Mouse (Mus musculus) embryonic facial prominence, embryonic 12.5 days (tissue): ENCODE data around the gene Hs6st3. TPM values are rescaled to one million over a fixed set of nuclear protein-coding genes. Genes with fewer than 3 reads are reported as not detected.
A peak's percentile ranks its signal among the peaks of the same experiment; 100 is the strongest.

Experiments
- ATAC-seq: fragments of 200-750 bp; cut with Nextera tagmentation; 2 replicates; pipeline ENCODE4 v1.8.0; 2017; ENCODE audit not compliant: insufficient number of reproducible peaks, insufficient read depth, low FRiP score, low TSS enrichment
- H3K27ac ChIP-seq: fragments of 300-500 bp; sonication (generic); 2 replicates; pipeline ENCODE4 v1.5.1; 2016; ENCODE audit warnings: mild to moderate bottlenecking
- H3K27me3 ChIP-seq: fragments of 300-500 bp; sonication (generic); 2 replicates; pipeline ENCODE4 v1.6.1; 2016; ENCODE audit warnings: mild to moderate bottlenecking, moderate library complexity
- H3K36me3 ChIP-seq: fragments of 300-500 bp; sonication (generic); 2 replicates; pipeline ENCODE4 v1.6.1; 2016; ENCODE audit warnings: mild to moderate bottlenecking
- H3K4me1 ChIP-seq: fragments of 300-500 bp; sonication (generic); 2 replicates; pipeline ENCODE4 v1.6.1; 2016
- H3K4me2 ChIP-seq: fragments of 300-500 bp; sonication (generic); replicated peaks from 2 replicates; pipeline ENCODE4 v1.6.1; 2016; ENCODE audit warnings: mild to moderate bottlenecking, moderate library complexity
- H3K4me3 ChIP-seq: fragments of 300-500 bp; sonication (generic); 2 replicates; pipeline ENCODE4 v1.5.1; 2016; ENCODE audit warnings: mild to moderate bottlenecking
- H3K9ac ChIP-seq: fragments of 300-500 bp; sonication (generic); 2 replicates; pipeline ENCODE4 v1.6.1; 2016; ENCODE audit warnings: mild to moderate bottlenecking, moderate library complexity
- H3K9me3 ChIP-seq: fragments of 300-500 bp; sonication (generic); 2 replicates; pipeline ENCODE4 v1.6.1; 2016; ENCODE audit warnings: mild to moderate bottlenecking, moderate library complexity
- WGBS: fragments of 180-500 bp; shearing (Covaris S2); methylation state at CpG from one replicate; pipeline ENCODE4 v1.1.7; 2016; 5-methylcytosine and 5-hydroxymethylcytosine counted together
- polyA plus RNA-seq: library from polyadenylated mRNA; unstranded; fragments of >200 nt; fragmentation: Nextera tagmentation; extraction: Ambion mirVana; gene quantifications from 2 replicates; pipeline ENCODE4 v1.2.1, GENCODE M21; 2016

Gene Hs6st3
- polyA plus RNA-seq, 1 experiment from 2014 or later = 0.40 TPM

DNA sequence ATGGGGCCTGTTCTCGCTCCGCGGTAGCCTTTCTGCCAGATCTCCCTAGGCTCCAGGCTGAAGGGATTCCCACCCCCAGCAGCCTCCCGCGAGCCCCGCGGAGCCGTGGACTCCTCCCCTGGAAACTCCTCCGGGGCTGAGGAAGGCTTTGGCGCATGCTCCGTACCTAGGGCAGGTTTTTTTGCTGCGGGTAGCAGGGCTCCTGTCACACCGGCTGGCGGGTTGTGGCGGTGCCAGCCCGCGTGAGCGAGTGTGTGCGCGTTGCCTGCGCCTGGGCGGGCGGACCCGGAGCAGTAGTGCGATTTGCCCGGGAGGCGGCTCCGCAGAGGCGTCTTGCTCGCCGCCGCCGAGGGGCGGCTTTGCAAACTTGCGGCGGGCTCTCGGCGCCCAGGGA lies 632 bp upstream of the Hs6st3 start:
- Histone ChIP-seq H3K9ac (peak overlapping the region; percentile 51), H3K4me2 (peak overlapping the region; percentile 95), H3K4me1 (peaks cover 11% of the 10 kb centered on the region), H3K27me3 (peaks cover 69% of the 10 kb centered on the region), H3K4me3 (peak overlapping the region; percentile 61), H3K27ac (no peak overlapping the region), H3K36me3 (no peaks in the 10 kb centered on the region), H3K9me3 (no peaks in the 10 kb centered on the region)
- ATAC-seq = peak; percentile 86
- under 1% methylated on average over 38 of the region's 38 CpGs for WGBS

- Histone ChIP-seq H3K4me2 (peak overlapping the region; percentile 95), H3K4me1 (peaks cover 11% of the 10 kb centered on the region), H3K9ac (peak overlapping the region; percentile 33; the same call in 1 of the 2 replicates), H3K36me3 (no peaks in the 10 kb centered on the region), H3K27me3 (peaks cover 69% of the 10 kb centered on the region), H3K4me3 (peak overlapping the region; percentile 61), H3K9me3 (no peaks in the 10 kb centered on the region), H3K27ac (no peak overlapping the region)
- 1% methylated on average over 20 of the region's 20 CpGs for WGBS
- ATAC-seq = no peak
Observed at GRCm38 (mm10) chr14:119138786-119139100, 602 bp downstream of the Hs6st3 start.

GRCm38 (mm10) chr14:119139381-119139950 lies 1.3 kb downstream of the Hs6st3 start:
- Histone ChIP-seq H3K4me2 (peak overlapping the region; percentile 95), H3K4me3 (peak overlapping the region; percentile 61), H3K4me1 (peaks cover 11% of the 10 kb centered on the region), H3K36me3 (no peaks in the 10 kb centered on the region), H3K9ac (no peak overlapping the region), H3K27me3 (peaks cover 69% of the 10 kb centered on the region), H3K9me3 (no peaks in the 10 kb centered on the region), H3K27ac (no peak overlapping the region)
- 47% methylated on average over 9 of the region's 9 CpGs for WGBS
- no peak for ATAC-seq

DNA sequence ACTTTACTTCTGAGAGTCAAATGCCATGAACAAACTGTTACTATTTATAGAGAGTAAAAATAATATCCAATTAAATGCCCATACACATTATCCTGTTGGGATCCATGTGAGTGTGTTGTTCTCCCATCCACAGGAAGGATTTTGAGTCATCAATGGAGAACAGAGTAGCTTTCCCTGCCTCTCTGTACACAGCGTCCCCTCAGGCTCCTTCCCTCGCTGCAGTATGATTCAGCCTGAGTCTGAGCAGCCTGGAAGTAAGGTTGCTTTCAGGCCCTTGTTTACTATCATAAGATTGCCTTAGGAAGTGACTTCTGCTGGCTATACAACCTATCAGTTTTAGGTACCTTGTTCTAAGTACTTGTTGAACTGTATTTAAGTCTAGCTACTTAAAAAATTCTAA lies 14.9 kb downstream of the Hs6st3 start:
- Histone ChIP-seq H3K27me3 (no peaks in the 10 kb centered on the region), H3K36me3 (no peaks in the 10 kb centered on the region), H3K9ac (no peak overlapping the region), H3K4me1 (no peaks in the 10 kb centered on the region), H3K9me3 (peaks cover 8% of the 10 kb centered on the region), H3K4me2 (no peak overlapping the region), H3K4me3 (no peak overlapping the region), H3K27ac (no peak overlapping the region)
- ATAC-seq = no peak
- 61% methylated on average over 2 of the region's 2 CpGs for WGBS

- H3K4me1 ChIP-seq = no peaks in the 10 kb centered on the region
- no peak overlapping the region for H3K4me2 ChIP-seq
- no peaks in the 10 kb centered on the region for H3K36me3 ChIP-seq
- ATAC-seq = no peak
- H3K9ac ChIP-seq = no peak overlapping the region
- no peak overlapping the region for H3K4me3 ChIP-seq
- H3K9me3 ChIP-seq = no peaks in the 10 kb centered on the region
- H3K27me3 ChIP-seq = no peaks in the 10 kb centered on the region
- 85% methylated on average over 9 of the region's 9 CpGs for WGBS
- H3K27ac ChIP-seq = no peak overlapping the region
Observed at GRCm38 (mm10) chr14:119193905-119194304, 55.8 kb downstream of the Hs6st3 start.

DNA sequence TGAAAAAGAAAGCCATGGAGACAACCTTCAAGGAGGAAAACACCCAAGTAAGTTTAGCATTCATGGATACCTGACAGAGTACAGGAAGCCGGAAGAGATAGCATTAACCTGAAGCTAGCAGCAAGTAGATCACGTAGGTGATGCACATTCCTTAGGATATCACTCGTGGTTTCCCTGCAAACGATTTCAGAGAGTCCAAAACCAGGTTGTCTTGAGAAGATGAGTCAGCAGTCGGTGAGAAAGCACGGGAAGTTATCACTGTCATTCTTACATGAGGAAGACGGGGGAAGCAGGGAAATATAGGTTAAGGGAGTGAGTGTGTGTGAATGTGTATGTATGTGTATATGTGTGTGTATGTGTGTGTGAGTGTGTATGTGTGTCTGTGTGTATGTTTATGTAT lies 65.4 kb downstream of the Hs6st3 start:
- 85% methylated on average over 7 of the region's 7 CpGs for WGBS
- Histone ChIP-seq H3K27me3 (no peaks in the 10 kb centered on the region), H3K9ac (no peak overlapping the region), H3K4me2 (no peak overlapping the region), H3K4me3 (no peak overlapping the region), H3K36me3 (no peaks in the 10 kb centered on the region), H3K4me1 (no peaks in the 10 kb centered on the region), H3K9me3 (no peaks in the 10 kb centered on the region), H3K27ac (no peak overlapping the region)
- ATAC-seq = no peak

- Histone ChIP-seq H3K9ac (no peak overlapping the region), H3K27me3 (no peaks in the 10 kb centered on the region), H3K4me1 (no peaks in the 10 kb centered on the region), H3K9me3 (no peaks in the 10 kb centered on the region), H3K4me3 (no peak overlapping the region), H3K27ac (no peak overlapping the region), H3K36me3 (no peaks in the 10 kb centered on the region), H3K4me2 (no peak overlapping the region)
- ATAC-seq = no peak
- 62% methylated on average over 13 of the region's 13 CpGs for WGBS
Observed at GRCm38 (mm10) chr14:119215576-119216309, 77.6 kb downstream of the Hs6st3 start.

DNA sequence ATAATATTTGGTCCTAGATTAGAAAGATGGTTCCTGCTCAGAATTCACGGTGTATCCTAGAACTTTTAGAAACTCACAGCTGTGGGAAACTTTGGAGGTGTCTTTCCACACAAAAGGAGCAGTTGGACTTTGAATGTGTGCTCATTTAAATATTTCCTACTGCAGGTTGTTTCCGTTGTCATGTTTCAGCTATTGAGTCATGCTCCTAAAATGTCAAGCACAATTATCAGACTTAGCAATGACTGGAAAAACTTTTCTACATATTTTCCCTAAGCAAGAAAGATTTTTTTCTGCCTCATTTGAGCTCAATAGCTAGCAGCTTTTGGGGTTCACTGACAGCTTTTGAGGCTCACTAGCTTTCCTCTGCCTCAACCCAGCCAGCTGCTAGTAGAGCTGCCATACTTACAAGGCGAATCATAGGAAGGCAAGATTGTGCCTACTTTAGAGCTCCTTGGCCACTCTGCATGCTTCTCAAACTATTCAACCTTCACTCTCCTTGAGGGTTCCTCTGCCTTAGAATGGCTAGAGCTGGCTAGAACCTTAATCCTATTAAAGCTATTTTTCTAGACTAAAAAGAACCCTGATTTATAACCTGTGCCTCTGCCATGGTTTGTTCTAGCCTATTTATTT lies 89.7 kb downstream of the Hs6st3 start:
- H3K9me3 ChIP-seq = no peaks in the 10 kb centered on the region
- H3K27ac ChIP-seq = no peak overlapping the region
- H3K4me2 ChIP-seq = no peak overlapping the region
- H3K4me3 ChIP-seq = no peak overlapping the region
- H3K9ac ChIP-seq = no peak overlapping the region
- H3K27me3 ChIP-seq = no peaks in the 10 kb centered on the region
- no peaks in the 10 kb centered on the region for H3K4me1 ChIP-seq
- ATAC-seq = no peak
- H3K36me3 ChIP-seq = no peaks in the 10 kb centered on the region
- 79% methylated on average over 3 of the region's 3 CpGs for WGBS

- Histone ChIP-seq H3K9me3 (no peaks in the 10 kb centered on the region), H3K27ac (no peak overlapping the region), H3K4me1 (no peaks in the 10 kb centered on the region), H3K36me3 (no peaks in the 10 kb centered on the region), H3K4me3 (no peak overlapping the region), H3K4me2 (no peak overlapping the region), H3K27me3 (no peaks in the 10 kb centered on the region), H3K9ac (no peak overlapping the region)
- WGBS = 81% methylated on average over 2 of the region's 2 CpGs
- no peak for ATAC-seq
Observed at GRCm38 (mm10) chr14:119233598-119233997, 95.5 kb downstream of the Hs6st3 start.

DNA sequence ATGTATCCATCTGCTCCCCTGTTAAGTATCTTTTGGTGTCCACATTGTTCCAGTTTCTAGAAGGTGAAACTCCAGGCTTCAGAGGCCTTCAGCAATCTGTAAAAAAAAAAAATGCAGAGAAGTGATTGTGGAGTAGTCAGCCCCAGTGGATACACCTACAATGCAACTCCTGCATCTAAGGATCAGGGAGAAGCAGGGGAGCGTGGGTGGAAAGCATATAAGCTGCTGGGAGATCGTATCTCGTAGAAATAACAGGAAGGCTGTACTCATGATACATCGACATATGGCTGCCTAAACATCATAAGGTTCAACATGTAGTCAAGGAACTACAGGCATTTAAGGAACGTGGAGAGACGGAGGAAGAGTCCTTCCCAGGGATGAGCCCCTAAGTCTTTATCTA lies 109.0 kb downstream of the Hs6st3 start:
- no peak overlapping the region for H3K4me3 ChIP-seq
- WGBS = 88% methylated on average over 6 of the region's 6 CpGs
- no peaks in the 10 kb centered on the region for H3K9me3 ChIP-seq
- H3K4me2 ChIP-seq = no peak overlapping the region
- ATAC-seq = no peak
- H3K4me1 ChIP-seq = no peaks in the 10 kb centered on the region
- no peak overlapping the region for H3K9ac ChIP-seq
- H3K27me3 ChIP-seq = no peaks in the 10 kb centered on the region
- no peak overlapping the region for H3K27ac ChIP-seq
- no peaks in the 10 kb centered on the region for H3K36me3 ChIP-seq

DNA sequence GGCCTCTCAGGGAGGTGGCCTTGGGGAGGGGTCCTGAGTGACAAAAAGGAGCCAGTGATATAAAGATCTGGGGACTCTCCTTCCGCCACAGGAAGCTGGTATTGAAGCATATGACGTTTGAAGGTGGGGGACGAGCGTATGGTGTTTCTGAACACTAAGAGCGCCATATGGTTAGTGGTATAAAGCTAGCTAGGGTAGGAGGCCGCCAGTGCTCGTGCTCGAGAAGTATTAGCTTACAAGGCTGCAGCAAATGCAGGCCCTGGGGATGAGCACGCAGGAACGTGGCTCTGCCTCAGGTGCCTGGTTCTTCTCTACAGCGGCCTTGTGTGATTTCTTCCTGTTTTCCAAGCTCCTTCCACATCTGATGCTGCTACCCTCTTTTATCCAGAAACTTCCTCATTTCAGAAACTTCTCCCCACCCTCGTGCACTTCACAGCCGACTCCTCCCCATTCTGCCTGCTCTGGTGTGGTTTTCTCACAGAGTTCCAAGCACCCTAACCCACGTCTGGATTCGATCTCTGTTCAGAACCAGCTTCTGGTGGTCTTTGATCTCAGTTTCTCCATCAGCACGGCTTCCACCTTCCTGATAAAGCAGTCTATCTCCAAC lies 110.0 kb downstream of the Hs6st3 start:
- H3K4me1 ChIP-seq = no peaks in the 10 kb centered on the region
- H3K9ac ChIP-seq = no peak overlapping the region
- no peak for ATAC-seq
- no peak overlapping the region for H3K4me3 ChIP-seq
- H3K27me3 ChIP-seq = no peaks in the 10 kb centered on the region
- 71% methylated on average over 16 of the region's 16 CpGs for WGBS
- no peak overlapping the region for H3K4me2 ChIP-seq
- no peak overlapping the region for H3K27ac ChIP-seq
- H3K9me3 ChIP-seq = no peaks in the 10 kb centered on the region
- no peaks in the 10 kb centered on the region for H3K36me3 ChIP-seq

- Histone ChIP-seq H3K9me3 (no peaks in the 10 kb centered on the region), H3K4me1 (no peaks in the 10 kb centered on the region), H3K36me3 (no peaks in the 10 kb centered on the region), H3K27me3 (no peaks in the 10 kb centered on the region), H3K4me2 (no peak overlapping the region), H3K27ac (no peak overlapping the region), H3K9ac (no peak overlapping the region), H3K4me3 (no peak overlapping the region)
- ATAC-seq = no peak
- WGBS = 72% methylated on average over 10 of the region's 10 CpGs
Observed at GRCm38 (mm10) chr14:119250353-119250752, 112.2 kb downstream of the Hs6st3 start.
